Mouse (Mus musculus): ENCODE data around the gene Rxra. TPM values are rescaled to one million over a fixed set of nuclear protein-coding genes. Genes with fewer than 3 reads are reported as not detected.

Gene Rxra
- polyA plus RNA-seq, 1 experiment from 2014 or later = 4.4 TPM

GRCm38 (mm10) chr2:27762509-27762908 lies 86.3 kb downstream of the Rxra start:
- no peak overlapping the region for H3K4me3 ChIP-seq (replicated peaks)
- WGBS = 62% methylated on average over 12 of the region's 12 CpGs
- peaks cover 14% of the 10 kb centered on the region; the same call in 1 of the 2 replicates for H3K36me3 ChIP-seq
- ATAC-seq = no peak
- H3K9ac ChIP-seq (replicated peaks) = no peak overlapping the region
- no peak overlapping the region for H3K27ac ChIP-seq
- peaks cover 41% of the 10 kb centered on the region for H3K4me1 ChIP-seq (replicated peaks)
- H3K27me3 ChIP-seq = no peaks in the 10 kb centered on the region
- no peaks in the 10 kb centered on the region for H3K9me3 ChIP-seq
- H3K4me2 ChIP-seq (replicated peaks) = no peak overlapping the region

- no peak for ATAC-seq
- no peaks in the 10 kb centered on the region for H3K27me3 ChIP-seq
- H3K4me2 ChIP-seq (replicated peaks) = no peak overlapping the region
- H3K9me3 ChIP-seq = no peaks in the 10 kb centered on the region
- H3K36me3 ChIP-seq = peaks cover 14% of the 10 kb centered on the region; the same call in 1 of the 2 replicates
- no peak overlapping the region for H3K4me3 ChIP-seq (replicated peaks)
- no peak overlapping the region for H3K27ac ChIP-seq
- H3K9ac ChIP-seq (replicated peaks) = 0 out of 2 replicates have a peak overlapping the region, but pooled peaks have one; percentile 37
- H3K4me1 ChIP-seq (replicated peaks) = peaks cover 35% of the 10 kb centered on the region
- 77% methylated on average over 14 of the region's 14 CpGs for WGBS
Observed at GRCm38 (mm10) chr2:27762920-27763780, 86.9 kb downstream of the Rxra start.

DNA sequence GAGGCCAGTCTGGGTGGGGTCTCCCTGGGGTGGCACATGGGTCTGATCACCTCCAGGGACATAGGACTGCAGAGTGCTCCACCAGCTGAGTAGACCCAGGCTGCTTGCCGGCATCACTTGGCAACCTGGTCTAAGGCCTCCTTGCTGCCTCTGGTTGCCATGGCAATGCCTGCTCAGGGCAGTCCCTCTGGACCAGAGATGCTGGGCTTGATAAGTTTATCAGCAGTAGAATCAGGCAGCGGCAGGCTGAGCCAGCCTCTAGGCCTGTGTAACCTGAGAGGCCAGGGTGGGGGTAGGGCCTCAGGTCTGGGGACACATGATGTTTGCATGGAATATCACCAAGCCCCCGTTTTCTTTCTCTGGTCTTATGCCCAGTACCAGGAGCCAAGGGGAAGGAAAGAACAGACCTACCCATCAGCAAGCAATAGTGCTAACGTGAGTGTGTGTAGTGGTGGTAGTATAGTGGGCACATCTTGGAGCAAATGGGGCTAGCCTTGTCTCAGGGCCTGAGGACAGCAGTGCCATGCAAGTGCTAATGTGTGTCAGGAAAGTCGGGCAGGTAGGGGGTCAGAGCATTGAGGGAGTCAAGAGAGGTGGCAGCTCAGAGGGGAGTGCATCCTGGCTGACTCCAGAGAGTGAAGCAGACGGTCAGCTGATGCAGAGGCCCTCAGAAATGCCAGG lies 88.2 kb downstream of the Rxra start:
- 11% methylated on average over 6 of the region's 6 CpGs for WGBS
- peak; percentile 79 for ATAC-seq
- Histone ChIP-seq H3K36me3 (peaks cover 13% of the 10 kb centered on the region; the same call in 1 of the 2 replicates), H3K27me3 (0 out of 2 replicates have a peak, but pooled peaks cover 5% of the 10 kb centered on the region), H3K4me1 (replicated peaks) (peaks cover 24% of the 10 kb centered on the region), H3K4me3 (replicated peaks) (no peak overlapping the region), H3K4me2 (replicated peaks) (no peak overlapping the region), H3K27ac (peak overlapping the region; percentile 75), H3K9me3 (no peaks in the 10 kb centered on the region), H3K9ac (replicated peaks) (peak overlapping the region; percentile 37; the same call in 1 of the 2 replicates)

DNA sequence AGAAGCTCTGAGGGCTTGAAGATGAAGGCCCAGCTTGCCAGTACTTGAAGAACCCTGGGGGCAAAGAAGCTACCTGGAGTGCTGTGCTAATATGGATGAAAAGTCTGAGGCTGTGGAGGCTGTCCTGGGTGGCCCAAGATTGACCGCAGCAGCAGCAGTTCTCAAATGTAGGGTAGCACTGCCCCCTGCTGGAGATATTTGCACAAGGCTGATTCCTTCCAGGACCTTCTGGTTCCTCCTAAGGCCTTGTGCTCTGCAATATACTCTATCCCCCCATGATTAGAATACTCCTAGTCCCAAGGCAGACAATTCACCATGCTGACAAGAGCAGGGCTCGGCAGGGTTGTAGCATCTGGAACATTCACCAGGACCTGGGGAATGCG lies 88.7 kb downstream of the Rxra start:
- Histone ChIP-seq H3K27ac (peak overlapping the region; percentile 75), H3K9ac (replicated peaks) (no peak overlapping the region), H3K4me2 (replicated peaks) (no peak overlapping the region), H3K36me3 (peaks cover 8% of the 10 kb centered on the region; the same call in 1 of the 2 replicates), H3K27me3 (peaks cover 9% of the 10 kb centered on the region; the same call in 1 of the 2 replicates), H3K4me1 (replicated peaks) (peaks cover 24% of the 10 kb centered on the region), H3K9me3 (no peaks in the 10 kb centered on the region), H3K4me3 (replicated peaks) (no peak overlapping the region)
- peak; percentile 70 for ATAC-seq
- 30% methylated on average over 3 of the region's 3 CpGs for WGBS

- H3K4me3 ChIP-seq (replicated peaks) = no peak overlapping the region
- peaks cover 9% of the 10 kb centered on the region; the same call in 1 of the 2 replicates for H3K27me3 ChIP-seq
- peaks cover 21% of the 10 kb centered on the region for H3K4me1 ChIP-seq (replicated peaks)
- H3K4me2 ChIP-seq (replicated peaks) = no peak overlapping the region
- no peaks in the 10 kb centered on the region for H3K9me3 ChIP-seq
- H3K27ac ChIP-seq = no peak overlapping the region
- 69% methylated on average over 7 of the region's 7 CpGs for WGBS
- no peaks in the 10 kb centered on the region for H3K36me3 ChIP-seq
- H3K9ac ChIP-seq (replicated peaks) = no peak overlapping the region
- no peak for ATAC-seq
Observed at GRCm38 (mm10) chr2:27767773-27768172, 91.5 kb downstream of the Rxra start.

GRCm38 (mm10) chr2:27769701-27770100 lies 93.5 kb downstream of the Rxra start:
- peaks cover 9% of the 10 kb centered on the region; the same call in 1 of the 2 replicates for H3K27me3 ChIP-seq
- 41% methylated on average over 5 of the region's 5 CpGs for WGBS
- no peak overlapping the region for H3K27ac ChIP-seq
- H3K9me3 ChIP-seq = no peaks in the 10 kb centered on the region
- ATAC-seq = no peak
- no peak overlapping the region for H3K9ac ChIP-seq (replicated peaks)
- H3K36me3 ChIP-seq = no peaks in the 10 kb centered on the region
- H3K4me3 ChIP-seq (replicated peaks) = no peak overlapping the region
- peaks cover 2% of the 10 kb centered on the region for H3K4me1 ChIP-seq (replicated peaks)
- no peak overlapping the region for H3K4me2 ChIP-seq (replicated peaks)

GRCm38 (mm10) chr2:27770205-27770604 lies 94.0 kb downstream of the Rxra start:
- 5% methylated on average over 4 of the region's 4 CpGs for WGBS
- Histone ChIP-seq H3K4me1 (replicated peaks) (no peaks in the 10 kb centered on the region), H3K4me2 (replicated peaks) (no peak overlapping the region), H3K9ac (replicated peaks) (no peak overlapping the region), H3K36me3 (no peaks in the 10 kb centered on the region), H3K27me3 (peaks cover 9% of the 10 kb centered on the region; the same call in 1 of the 2 replicates), H3K9me3 (no peaks in the 10 kb centered on the region), H3K27ac (no peak overlapping the region), H3K4me3 (replicated peaks) (no peak overlapping the region)
- 0 out of 2 replicates have a peak, but pooled peaks have one; percentile 25 for ATAC-seq

DNA sequence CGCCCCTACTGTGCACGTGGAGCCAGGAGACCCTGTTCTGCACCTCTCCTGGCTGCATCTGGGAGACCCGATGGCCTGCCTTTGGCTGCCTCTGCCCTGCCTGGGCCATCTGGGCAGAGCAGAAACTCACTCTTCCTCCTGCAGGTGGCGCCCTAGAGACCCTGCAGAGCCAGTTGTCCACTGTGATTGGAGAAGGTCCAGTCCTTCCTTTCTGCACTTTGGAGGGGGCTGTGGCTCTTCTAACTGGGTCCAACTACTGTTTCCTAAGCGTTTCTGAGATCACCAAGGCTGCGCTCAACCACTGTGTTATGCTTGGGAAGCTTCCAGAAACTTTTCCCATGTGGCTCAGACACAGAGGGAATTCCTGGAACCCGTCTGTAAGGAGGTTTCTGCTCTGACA lies 95.7 kb downstream of the Rxra start:
- Histone ChIP-seq H3K4me2 (replicated peaks) (no peak overlapping the region), H3K4me1 (replicated peaks) (no peaks in the 10 kb centered on the region), H3K27me3 (peaks cover 9% of the 10 kb centered on the region; the same call in 1 of the 2 replicates), H3K27ac (no peak overlapping the region), H3K9ac (replicated peaks) (no peak overlapping the region), H3K36me3 (no peaks in the 10 kb centered on the region), H3K9me3 (no peaks in the 10 kb centered on the region), H3K4me3 (replicated peaks) (no peak overlapping the region)
- 22% methylated on average over 7 of the region's 7 CpGs for WGBS
- ATAC-seq = peak; percentile 65

DNA sequence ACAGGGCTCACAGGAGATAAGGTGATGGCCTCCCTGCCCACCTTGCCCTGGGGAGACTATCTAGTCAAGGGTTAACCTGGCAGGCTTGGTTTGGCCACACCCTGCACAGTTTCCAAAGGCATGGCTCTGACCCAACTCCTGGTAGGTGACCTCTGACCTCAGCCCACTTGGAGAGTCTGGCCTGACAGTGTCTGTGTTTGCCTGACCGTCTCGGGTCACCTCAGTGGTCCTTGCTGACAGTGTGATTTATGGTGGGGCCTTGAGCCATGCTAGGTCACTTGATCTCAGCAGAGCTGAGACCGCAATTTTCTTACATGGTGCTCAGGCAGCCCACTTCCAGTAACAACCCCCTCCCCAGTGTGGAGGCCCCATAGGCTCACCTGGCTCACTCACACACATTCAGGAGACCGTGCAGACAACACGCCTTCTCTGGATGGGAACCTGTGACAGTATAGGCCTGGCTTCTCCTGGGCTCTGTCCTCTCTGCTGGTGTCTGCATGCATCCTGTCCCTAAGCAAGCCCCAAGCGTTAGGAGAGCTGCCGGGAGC lies 96.7 kb downstream of the Rxra start:
- no peaks in the 10 kb centered on the region for H3K4me1 ChIP-seq (replicated peaks)
- no peak for ATAC-seq
- H3K36me3 ChIP-seq = no peaks in the 10 kb centered on the region
- no peak overlapping the region for H3K9ac ChIP-seq (replicated peaks)
- H3K9me3 ChIP-seq = no peaks in the 10 kb centered on the region
- H3K4me2 ChIP-seq (replicated peaks) = no peak overlapping the region
- 75% methylated on average over 7 of the region's 7 CpGs for WGBS
- no peak overlapping the region for H3K4me3 ChIP-seq (replicated peaks)
- H3K27me3 ChIP-seq = peaks cover 9% of the 10 kb centered on the region; the same call in 1 of the 2 replicates
- no peak overlapping the region for H3K27ac ChIP-seq

GRCm38 (mm10) chr2:27773980-27774730 lies 97.9 kb downstream of the Rxra start:
- Histone ChIP-seq H3K4me3 (replicated peaks) (no peak overlapping the region), H3K9ac (replicated peaks) (no peak overlapping the region), H3K4me2 (replicated peaks) (no peak overlapping the region), H3K27me3 (peaks cover 6% of the 10 kb centered on the region; the same call in 1 of the 2 replicates), H3K36me3 (no peaks in the 10 kb centered on the region), H3K4me1 (replicated peaks) (no peaks in the 10 kb centered on the region), H3K27ac (no peak overlapping the region), H3K9me3 (no peaks in the 10 kb centered on the region)
- ATAC-seq = no peak
- WGBS = 82% methylated on average over 24 of the region's 24 CpGs

- H3K9me3 ChIP-seq = no peaks in the 10 kb centered on the region
- no peak overlapping the region for H3K27ac ChIP-seq
- H3K9ac ChIP-seq (replicated peaks) = no peak overlapping the region
- H3K27me3 ChIP-seq = no peaks in the 10 kb centered on the region
- H3K36me3 ChIP-seq = no peaks in the 10 kb centered on the region
- H3K4me2 ChIP-seq (replicated peaks) = no peak overlapping the region
- H3K4me3 ChIP-seq (replicated peaks) = no peak overlapping the region
- WGBS = 92% methylated on average over 10 of the region's 10 CpGs
- ATAC-seq = no peak
- no peaks in the 10 kb centered on the region for H3K4me1 ChIP-seq (replicated peaks)
Observed at GRCm38 (mm10) chr2:27775006-27775405, 98.8 kb downstream of the Rxra start.
